Mouse (Mus musculus): ENCODE results near the gene Dmrt3. TPM values are rescaled to one million over a fixed set of nuclear protein-coding genes. Genes with fewer than 3 reads are reported as not detected.

Dmrt3 gene
- total and polyA plus RNA-seq, 3 experiments: not detected

GRCm38 (mm10) chr19:25648701-25649100 lies 38.6 kb downstream of the Dmrt3 start:
- Histone ChIP-seq H3K9ac (ENCODE audit: control insufficient read depth, low read depth, low read length, poor library complexity, severe bottlenecking) (no peak overlapping the region), H3K36me3 (ENCODE audit: control insufficient read depth in 1 of 2, insufficient read depth in 2 of 2, low read length in 2 of 2) (no peaks in the 10 kb centered on the region), H3K9me3 (replicated peaks; ENCODE audit: insufficient read depth, low read length) (no peaks in the 10 kb centered on the region), H3K79me2 (ENCODE audit: control insufficient read depth, insufficient read depth, low read length, poor library complexity) (no peaks in the 10 kb centered on the region), H3K27ac (ENCODE audit: control insufficient read depth, low read depth, low read length) (no peak overlapping the region), H3K4me1 (ENCODE audit: control insufficient read depth in 1 of 2, insufficient read depth in 2 of 2, low read length in 2 of 2) (no peaks in the 10 kb centered on the region), H3K27me3 (ENCODE audit: control insufficient read depth in 1 of 2, insufficient read depth in 2 of 2, low read length in 2 of 2) (no peaks in the 10 kb centered on the region), H3K4me3 (ENCODE audit: control insufficient read depth in 1 of 2, insufficient read depth in 1 of 2, low read depth in 2 of 2, low read length in 2 of 2) (no peak overlapping the region)
- TF ChIP-seq POLR2AphosphoS2 (IDR thresholded peaks at IDR 0.05; ENCODE audit: low read length) (no peak), TCF12 (IDR thresholded peaks at IDR 0.05; ENCODE audit: low read depth, low read length) (no peak), NRF1 (IDR thresholded peaks at IDR 0.05; ENCODE audit: insufficient read depth, low read depth, low read length, poor library complexity, severe bottlenecking) (no peak), TAL1 (IDR thresholded peaks at IDR 0.05; ENCODE audit: low read length) (no peak), CHD2 (IDR thresholded peaks at IDR 0.05; ENCODE audit: low read length) (no peak), SMC3 (IDR thresholded peaks at IDR 0.05; ENCODE audit: low read depth, low read length) (no peak), MAZ (IDR thresholded peaks at IDR 0.05; ENCODE audit: low read depth, low read length) (no peak), MXI1 (IDR thresholded peaks at IDR 0.05; ENCODE audit: low read depth, low read length) (no peak), ZC3H11A (IDR thresholded peaks at IDR 0.05; ENCODE audit: low read depth, low read length) (no peak), USF1 (IDR thresholded peaks at IDR 0.05; ENCODE audit: low read depth, low read length) (no peak), JUND (IDR thresholded peaks at IDR 0.05; ENCODE audit: low read depth, low read length) (no peak), EP300 (IDR thresholded peaks at IDR 0.05; ENCODE audit: low read depth in 1 of 2, low read length in 2 of 2) (no peak), MYB (IDR thresholded peaks at IDR 0.05; ENCODE audit: low read depth, low read length) (no peak), POLR2A (IDR thresholded peaks at IDR 0.05; ENCODE audit: control insufficient read depth in 1 of 2, insufficient read depth in 1 of 2, low read depth in 1 of 2, low read length in 2 of 2, poor library complexity in 1 of 2) (no peak), ETS1 (IDR thresholded peaks at IDR 0.05; ENCODE audit: low read depth, low read length) (no peak), GABPA (IDR thresholded peaks at IDR 0.05; ENCODE audit: low read depth, low read length) (no peak)
- DNase-seq (ENCODE audit: low read depth, low spot score): no peak

- no peak for TF ChIP-seq GABPA (IDR thresholded peaks at IDR 0.05; ENCODE audit: low read depth, low read length)
- H3K4me1 ChIP-seq (ENCODE audit: control insufficient read depth in 1 of 2, insufficient read depth in 2 of 2, low read length in 2 of 2): no peaks in the 10 kb centered on the region
- H3K36me3 ChIP-seq (ENCODE audit: control insufficient read depth in 1 of 2, insufficient read depth in 2 of 2, low read length in 2 of 2): no peaks in the 10 kb centered on the region
- H3K9me3 ChIP-seq (replicated peaks; ENCODE audit: insufficient read depth, low read length): no peaks in the 10 kb centered on the region
- no peaks in the 10 kb centered on the region for H3K27me3 ChIP-seq (ENCODE audit: control insufficient read depth in 1 of 2, insufficient read depth in 2 of 2, low read length in 2 of 2)
- H3K79me2 ChIP-seq (ENCODE audit: control insufficient read depth, insufficient read depth, low read length, poor library complexity): no peaks in the 10 kb centered on the region
- no peak overlapping the region for H3K4me3 ChIP-seq (ENCODE audit: control insufficient read depth in 1 of 2, insufficient read depth in 1 of 2, low read depth in 2 of 2, low read length in 2 of 2)
- no peak for DNase-seq (ENCODE audit: low read depth, low spot score)
- no peak overlapping the region for H3K9ac ChIP-seq (ENCODE audit: control insufficient read depth, low read depth, low read length, poor library complexity, severe bottlenecking)
- H3K27ac ChIP-seq (ENCODE audit: control insufficient read depth, low read depth, low read length): no peak overlapping the region
Observed at GRCm38 (mm10) chr19:25650474-25650873, 40.4 kb downstream of the Dmrt3 start.

- DNase-seq (ENCODE audit: low read depth, low spot score): no peak
- H3K79me2 ChIP-seq (ENCODE audit: control insufficient read depth, insufficient read depth, low read length, poor library complexity): no peaks in the 10 kb centered on the region
- no peaks in the 10 kb centered on the region for H3K4me1 ChIP-seq (ENCODE audit: control insufficient read depth in 1 of 2, insufficient read depth in 2 of 2, low read length in 2 of 2)
- H3K36me3 ChIP-seq (ENCODE audit: control insufficient read depth in 1 of 2, insufficient read depth in 2 of 2, low read length in 2 of 2): no peaks in the 10 kb centered on the region
- no peak overlapping the region for H3K4me3 ChIP-seq (ENCODE audit: control insufficient read depth in 1 of 2, insufficient read depth in 1 of 2, low read depth in 2 of 2, low read length in 2 of 2)
- H3K9me3 ChIP-seq (replicated peaks; ENCODE audit: insufficient read depth, low read length): no peaks in the 10 kb centered on the region
- no peaks in the 10 kb centered on the region for H3K27me3 ChIP-seq (ENCODE audit: control insufficient read depth in 1 of 2, insufficient read depth in 2 of 2, low read length in 2 of 2)
- no peak overlapping the region for H3K9ac ChIP-seq (ENCODE audit: control insufficient read depth, low read depth, low read length, poor library complexity, severe bottlenecking)
- no peak overlapping the region for H3K27ac ChIP-seq (ENCODE audit: control insufficient read depth, low read depth, low read length)
- TF ChIP-seq TAL1 (IDR thresholded peaks at IDR 0.05; ENCODE audit: low read length): no peak
- no peak for TF ChIP-seq CHD1 (IDR thresholded peaks at IDR 0.05; ENCODE audit: low read depth, low read length)
- TF ChIP-seq ZNF384 (IDR thresholded peaks at IDR 0.05; ENCODE audit: low read depth, low read length): no peak
- no peak for TF ChIP-seq KAT2A (conservative IDR thresholded peaks at IDR 0.05; ENCODE audit: low read depth, low read length)
- no peak for TF ChIP-seq E2F4 (IDR thresholded peaks at IDR 0.05; ENCODE audit: borderline replicate concordance, low read depth, low read length)
- TF ChIP-seq POLR2AphosphoS5 (IDR thresholded peaks at IDR 0.05; ENCODE audit: borderline replicate concordance, low read depth, low read length): no peak
- TF ChIP-seq ZKSCAN1 (IDR thresholded peaks at IDR 0.05; ENCODE audit: low read depth, low read length): no peak
- no peak for TF ChIP-seq MAZ (IDR thresholded peaks at IDR 0.05; ENCODE audit: low read depth, low read length)
- TF ChIP-seq POLR2A (IDR thresholded peaks at IDR 0.05; ENCODE audit: control insufficient read depth in 1 of 2, insufficient read depth in 1 of 2, low read depth in 1 of 2, low read length in 2 of 2, poor library complexity in 1 of 2): no peak
- no peak for TF ChIP-seq MXI1 (IDR thresholded peaks at IDR 0.05; ENCODE audit: low read depth, low read length)
- TF ChIP-seq SMC3 (IDR thresholded peaks at IDR 0.05; ENCODE audit: low read depth, low read length): no peak
- no peak for TF ChIP-seq EP300 (IDR thresholded peaks at IDR 0.05; ENCODE audit: low read depth in 1 of 2, low read length in 2 of 2)
- TF ChIP-seq CHD2 (IDR thresholded peaks at IDR 0.05; ENCODE audit: low read length): no peak
- no peak for TF ChIP-seq RAD21 (IDR thresholded peaks at IDR 0.05; ENCODE audit: low read depth, low read length)
- TF ChIP-seq UBTF (IDR thresholded peaks at IDR 0.05; ENCODE audit: borderline replicate concordance, insufficient read depth, low read depth, low read length): no peak
- no peak for TF ChIP-seq USF2 (IDR thresholded peaks at IDR 0.05; ENCODE audit: borderline replicate concordance in 1 of 2, insufficient read depth in 1 of 2, low read depth in 1 of 2, low read length in 2 of 2)
Observed at GRCm38 (mm10) chr19:25652560-25652959, 42.5 kb downstream of the Dmrt3 start.
